Mouse (Mus musculus) MEL (cell line): ENCODE results near the gene Tmod1. TPM values are rescaled to one million over a fixed set of nuclear protein-coding genes. Genes with fewer than 3 reads are reported as not detected.

Experiments
- DNase-seq: peaks from one replicate; pipeline ENCODE4 v3.0.0; 2011; ENCODE audit warnings: low read depth, low spot score
- H3K27ac ChIP-seq: 2 replicates; pipeline ENCODE4 v1.5.1; 2012; ENCODE audit warnings: low read depth, mild to moderate bottlenecking, control low read depth, low read length, moderate library complexity; ENCODE audit not compliant: control insufficient read depth
- H3K27me3 ChIP-seq, 2 experiments: fragments of 150-350 bp in 1 of 2; sonication (generic) in 1 of 2; 2 replicates each; pipeline ENCODE4 v1.6.1; 2012; ENCODE audit warnings: low read length in 2 of 2, mild to moderate bottlenecking in 2 of 2, improper control_type of control experiment in 1 of 2, moderate library complexity in 1 of 2; ENCODE audit not compliant: insufficient read depth in 2 of 2, control insufficient read depth in 1 of 2
- H3K36me3 ChIP-seq, 2 experiments: 2 replicates each; pipeline ENCODE4 v1.6.1; 2012 to 2014; ENCODE audit warnings: low read length in 2 of 2, improper control_type of control experiment in 1 of 2, inconsistent platforms in 1 of 2, mild to moderate bottlenecking in 1 of 2; ENCODE audit not compliant: insufficient read depth in 2 of 2, control insufficient read depth in 1 of 2
- H3K4me1 ChIP-seq, 2 experiments: fragments of 150-350 bp in 1 of 2; sonication (generic) in 1 of 2; 2 replicates each; pipeline ENCODE4 v1.6.1; 2012; ENCODE audit warnings: low read length in 2 of 2, improper control_type of control experiment in 1 of 2, mild to moderate bottlenecking in 1 of 2; ENCODE audit not compliant: insufficient read depth in 2 of 2, control insufficient read depth in 1 of 2
- H3K4me3 ChIP-seq, 2 experiments: fragments of 150-350 bp in 1 of 2; sonication (generic) in 1 of 2; 2 replicates each; pipeline ENCODE4 v1.5.1; 2012; ENCODE audit warnings: low read depth in 2 of 2, low read length in 2 of 2, mild to moderate bottlenecking in 2 of 2, moderate library complexity in 2 of 2, control low read depth in 1 of 2, improper control_type of control experiment in 1 of 2; ENCODE audit not compliant: control insufficient read depth in 1 of 2, insufficient read depth in 1 of 2
- H3K79me2 ChIP-seq: 2 replicates; pipeline ENCODE4 v1.6.1; 2012; ENCODE audit warnings: mild to moderate bottlenecking, low read length, moderate library complexity; ENCODE audit not compliant: control insufficient read depth, poor library complexity, insufficient read depth
- H3K9ac ChIP-seq: 2 replicates; pipeline ENCODE4 v1.6.1; 2012; ENCODE audit warnings: low read depth, mild to moderate bottlenecking, control low read depth, low read length, moderate library complexity; ENCODE audit not compliant: control insufficient read depth, poor library complexity, severe bottlenecking
- H3K9me3 ChIP-seq: fragments of 150-350 bp; sonication (generic); replicated peaks from 2 replicates; pipeline ENCODE4 v1.6.1; 2012; ENCODE audit warnings: mild to moderate bottlenecking, low read length, improper control_type of control experiment, moderate library complexity; ENCODE audit not compliant: insufficient read depth
- BHLHE40 ChIP-seq: IDR thresholded peaks from 2 replicates; pipeline ENCODE4 v1.6.1; 2012; ENCODE audit warnings: low read depth, mild to moderate bottlenecking, inconsistent platforms, low read length, improper control_type of control experiment, borderline replicate concordance
- CHD1 ChIP-seq: IDR thresholded peaks from 2 replicates; pipeline ENCODE4 v1.6.1; 2012; ENCODE audit warnings: low read depth, mild to moderate bottlenecking, inconsistent platforms, low read length, improper control_type of control experiment
- E2F4 ChIP-seq: IDR thresholded peaks from 2 replicates; pipeline ENCODE4 v1.6.1; 2011; ENCODE audit warnings: low read depth, low read length, improper control_type of control experiment, borderline replicate concordance
- ELF1 ChIP-seq: IDR thresholded peaks from 2 replicates; pipeline ENCODE4 v1.6.1; 2014; ENCODE audit warnings: low read depth, mild to moderate bottlenecking, inconsistent platforms, low read length, improper control_type of control experiment, moderate library complexity
- EP300 ChIP-seq, 2 experiments: IDR thresholded peaks; 2 replicates each; pipeline ENCODE4 v1.6.1; 2011; ENCODE audit warnings: improper control_type of control experiment in 2 of 2, low read length in 2 of 2, low read depth in 1 of 2, mild to moderate bottlenecking in 1 of 2
- GABPA ChIP-seq: IDR thresholded peaks from 2 replicates; pipeline ENCODE4 v1.6.1; 2012; ENCODE audit warnings: low read depth, mild to moderate bottlenecking, inconsistent platforms, low read length, improper control_type of control experiment, moderate library complexity
- GATA1 ChIP-seq: IDR thresholded peaks from 2 replicates; pipeline ENCODE4 v1.6.1; 2011; ENCODE audit warnings: low read depth, low read length, improper control_type of control experiment
- JUND ChIP-seq: IDR thresholded peaks from 2 replicates; pipeline ENCODE4 v1.6.1; 2011; ENCODE audit warnings: low read depth, mild to moderate bottlenecking, improper control_type of control experiment, low read length
- MAFK ChIP-seq: IDR thresholded peaks from 2 replicates; pipeline ENCODE4 v1.6.1; 2011; ENCODE audit warnings: low read depth, mild to moderate bottlenecking, low read length, improper control_type of control experiment, borderline replicate concordance
- MAX ChIP-seq: IDR thresholded peaks from 2 replicates; pipeline ENCODE4 v1.6.1; 2011; ENCODE audit warnings: low read length, improper control_type of control experiment
- MAZ ChIP-seq: IDR thresholded peaks from 2 replicates; pipeline ENCODE4 v1.6.1; 2012; ENCODE audit warnings: low read depth, mild to moderate bottlenecking, inconsistent platforms, low read length, improper control_type of control experiment
- MYC ChIP-seq: IDR thresholded peaks from 2 replicates; pipeline ENCODE4 v1.6.1; 2011; ENCODE audit warnings: low read depth, mild to moderate bottlenecking, low read length, improper control_type of control experiment, moderate library complexity
- RCOR1 ChIP-seq: IDR thresholded peaks from 2 replicates; pipeline ENCODE4 v1.6.1; 2012; ENCODE audit warnings: low read depth, mild to moderate bottlenecking, inconsistent platforms, low read length, improper control_type of control experiment
- SIN3A ChIP-seq: IDR thresholded peaks from 2 replicates; pipeline ENCODE4 v1.6.1; 2012; ENCODE audit warnings: low read length, improper control_type of control experiment, inconsistent platforms
- TAL1 ChIP-seq: IDR thresholded peaks from 2 replicates; pipeline ENCODE4 v1.6.1; 2012; ENCODE audit warnings: mild to moderate bottlenecking, inconsistent platforms, low read length, moderate library complexity, mixed read lengths
- TCF12 ChIP-seq: IDR thresholded peaks from 2 replicates; pipeline ENCODE4 v1.6.1; 2014; ENCODE audit warnings: low read depth, mild to moderate bottlenecking, inconsistent platforms, low read length, improper control_type of control experiment, moderate library complexity
- UBTF ChIP-seq: IDR thresholded peaks from 2 replicates; pipeline ENCODE4 v1.6.1; 2012; ENCODE audit warnings: low read depth, mild to moderate bottlenecking, inconsistent platforms, low read length, improper control_type of control experiment, moderate library complexity, borderline replicate concordance; ENCODE audit not compliant: insufficient read depth
- USF1 ChIP-seq: IDR thresholded peaks from 2 replicates; pipeline ENCODE4 v1.6.1; 2014; ENCODE audit warnings: low read depth, mild to moderate bottlenecking, inconsistent platforms, low read length, improper control_type of control experiment, moderate library complexity
- ZKSCAN1 ChIP-seq: IDR thresholded peaks from 2 replicates; pipeline ENCODE4 v1.6.1; 2012; ENCODE audit warnings: low read depth, mild to moderate bottlenecking, inconsistent platforms, low read length, improper control_type of control experiment, moderate library complexity
- polyA plus RNA-seq, 2 experiments: library from polyadenylated mRNA; stranded (reverse) in 1 of 2; unstranded in 1 of 2; fragments of >175 nt in 1 of 2; fragments of >200 nt in 1 of 2; gene quantifications; 2 replicates each; pipeline versions ENCODE4 v1.2.1 to v1.2.4; 2012; ENCODE audit warnings: low replicate concordance in 2 of 2, low read depth in 1 of 2; ENCODE audit not compliant: insufficient read length in 2 of 2, insufficient read depth in 1 of 2, missing spikeins in 1 of 2
- total RNA-seq: library from RNA; depleted of rRNA; stranded (reverse); fragments of 300-350 nt; gene quantifications from 2 replicates; pipeline ENCODE4 v1.2.3, GENCODE M21; 2012

Gene Tmod1
- total and polyA plus RNA-seq, 3 experiments = 2.3 to 8.1 TPM; not detected in 1

- Histone ChIP-seq H3K4me3 (no peak overlapping the region), H3K79me2 (no peaks in the 10 kb centered on the region), H3K27ac (no peak overlapping the region), H3K9ac (no peak overlapping the region), H3K36me3 (no peaks in the 10 kb centered on the region), H3K27me3 (no peaks in the 10 kb centered on the region), H3K9me3 (no peaks in the 10 kb centered on the region), H3K4me1 (peaks cover 0 to 7% of the 10 kb centered on the region in 2 experiments; a peak in 2 of 4 replicates)
- DNase-seq = no peak
- no peak for TF ChIP-seq RCOR1
- no peak for TF ChIP-seq E2F4
- TF ChIP-seq CHD1 = no peak
- TF ChIP-seq UBTF = no peak
- TF ChIP-seq SIN3A = no peak
- TF ChIP-seq TAL1 = no peak
- TF ChIP-seq MAFK = no peak
- TF ChIP-seq GATA1 = no peak
- TF ChIP-seq USF1 = no peak
- TF ChIP-seq MAX = no peak
- TF ChIP-seq ELF1 = no peak
- no peak for TF ChIP-seq TCF12
- TF ChIP-seq EP300 (IDR thresholded peaks at IDR 0.05; ENCODE audit: low read depth in 1 of 2, low read length in 2 of 2) = no peak
- no peak for TF ChIP-seq MAZ
- no peak for TF ChIP-seq MYC
- TF ChIP-seq GABPA = no peak
- TF ChIP-seq JUND = no peak
- no peak for TF ChIP-seq ZKSCAN1
- TF ChIP-seq BHLHE40 = no peak
Measured at GRCm38 (mm10) chr4:46100539-46100938, 61.8 kb downstream of the Tmod1 start.

- peaks cover 0 to 7% of the 10 kb centered on the region in 2 experiments; a peak in 2 of 4 replicates for H3K4me1 ChIP-seq
- no peak overlapping the region for H3K27ac ChIP-seq
- H3K4me3 ChIP-seq = no peak overlapping the region
- H3K9ac ChIP-seq = no peak overlapping the region
- H3K79me2 ChIP-seq = no peaks in the 10 kb centered on the region
- DNase-seq = no peak
- no peaks in the 10 kb centered on the region for H3K36me3 ChIP-seq
- H3K27me3 ChIP-seq = no peaks in the 10 kb centered on the region
- no peaks in the 10 kb centered on the region for H3K9me3 ChIP-seq
- TF ChIP-seq JUND = no peak
Measured at GRCm38 (mm10) chr4:46101211-46101711, 62.5 kb downstream of the Tmod1 start.
